Mouse (Mus musculus) spleen, adult 2 months (tissue): ENCODE data around the gene Pfkfb3. TPM values are rescaled to one million over a fixed set of nuclear protein-coding genes. Genes with fewer than 3 reads are reported as not detected.

Experiments
- DNase-seq, 2 experiments: peaks; one replicate each; pipeline versions ENCODE4 v3.0.0 to v3.0.0-alpha.2; 2012 to 2021; ENCODE audit warnings: low spot score in 2 of 2, low read depth in 1 of 2
- H3K27ac ChIP-seq: fragments of 200-500 bp; 2 replicates; pipeline ENCODE4 v1.5.1; 2012; ENCODE audit warnings: low read length, inconsistent platforms; ENCODE audit not compliant: insufficient read depth
- H3K27me3 ChIP-seq: fragments of 200-500 bp; 2 replicates; pipeline ENCODE4 v1.6.1; 2012; ENCODE audit warnings: mild to moderate bottlenecking, moderate library complexity, low read length, inconsistent platforms; ENCODE audit not compliant: control insufficient read depth, insufficient read depth
- H3K36me3 ChIP-seq: fragments of 200-500 bp; 2 replicates; pipeline ENCODE4 v1.6.1; 2012; ENCODE audit warnings: mild to moderate bottlenecking, low read length, inconsistent platforms; ENCODE audit not compliant: control insufficient read depth, insufficient read depth
- H3K4me1 ChIP-seq: fragments of 200-500 bp; 2 replicates; pipeline ENCODE4 v1.6.1; 2011; ENCODE audit warnings: inconsistent platforms; ENCODE audit not compliant: control insufficient read depth, insufficient read depth, insufficient read length
- H3K4me3 ChIP-seq: fragments of 200-500 bp; 2 replicates; pipeline ENCODE4 v1.5.1; 2011; ENCODE audit warnings: mild to moderate bottlenecking, inconsistent platforms; ENCODE audit not compliant: insufficient read depth, insufficient read length; ENCODE audit errors: extremely low read depth
- CTCF ChIP-seq: fragments of 200-500 bp; IDR thresholded peaks from 2 replicates; pipeline ENCODE4 v1.5.1; 2011; ENCODE audit warnings: mild to moderate bottlenecking, inconsistent platforms; ENCODE audit not compliant: insufficient read depth, insufficient read length, insufficient replicate concordance; ENCODE audit errors: extremely low read depth
- POLR2A ChIP-seq: fragments of 200-500 bp; IDR thresholded peaks from 2 replicates; pipeline ENCODE4 v1.6.1; 2011; ENCODE audit warnings: low read depth, low read length, inconsistent platforms
- WGBS: fragments of 180-500 bp; shearing (Covaris S2); methylation state at CpG from one replicate; pipeline ENCODE4 v1.1.7; 2018; 5-methylcytosine and 5-hydroxymethylcytosine counted together
- polyA plus RNA-seq: library from polyadenylated mRNA; depleted of rRNA; stranded (reverse); fragments of >200 nt; gene quantifications from 2 replicates; pipeline ENCODE4 v1.2.3, GENCODE M21; 2012

Gene Pfkfb3
- polyA plus RNA-seq, 1 experiment = 22.0 TPM

DNA sequence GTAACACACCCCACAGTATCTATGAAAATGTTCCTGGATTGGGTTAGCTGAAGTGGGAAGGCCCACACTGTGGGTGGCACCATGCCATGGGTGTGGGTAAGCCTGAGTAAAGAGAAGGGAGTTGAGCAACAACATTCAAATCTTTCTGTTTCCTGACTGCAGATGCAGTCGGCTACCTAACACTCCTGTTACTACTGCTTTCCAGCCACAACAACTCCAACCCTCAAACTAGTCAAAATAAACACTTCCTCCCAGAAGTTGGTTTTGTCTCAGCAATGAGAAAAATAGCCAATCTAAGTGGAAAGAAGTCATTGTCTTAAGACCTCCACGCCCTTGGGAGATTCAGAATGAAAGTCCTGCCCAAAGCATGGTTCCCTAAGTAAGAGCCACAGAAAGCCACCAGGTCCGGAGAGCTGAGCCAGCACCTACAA is 57.3 kb downstream of the Pfkfb3 start:
- H3K4me1 ChIP-seq = peaks cover 13% of the 10 kb centered on the region; the same call in 1 of the 2 replicates
- WGBS = 58% methylated on average over 3 of the region's 3 CpGs
- TF ChIP-seq POLR2A = no peak
- TF ChIP-seq CTCF = no peak
- no peaks in the 10 kb centered on the region for H3K27me3 ChIP-seq
- no peak overlapping the region for H3K4me3 ChIP-seq
- DNase-seq = no peak
- H3K36me3 ChIP-seq = peaks cover 3% of the 10 kb centered on the region
- no peak overlapping the region for H3K27ac ChIP-seq

DNA sequence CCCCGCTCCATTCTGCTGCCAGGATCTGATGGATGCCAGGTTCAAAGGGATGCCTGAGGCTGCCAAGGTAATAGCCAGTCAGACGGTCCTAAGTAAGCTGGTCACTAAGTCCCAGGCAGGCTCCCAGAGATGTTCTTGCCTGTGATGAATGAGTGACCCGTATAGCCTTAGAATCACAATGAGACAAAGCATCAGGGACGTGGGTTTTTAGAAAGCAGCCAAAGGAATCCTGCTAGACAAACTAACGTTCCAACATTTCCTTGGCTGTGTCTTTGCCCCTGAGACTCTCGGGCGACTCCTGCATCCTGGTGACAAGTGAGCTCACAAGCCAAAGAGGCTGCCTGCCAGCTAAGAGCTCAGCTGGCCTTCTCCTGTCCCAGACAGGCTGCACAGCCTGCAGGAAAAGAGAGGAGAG is 59.0 kb downstream of the Pfkfb3 start:
- peaks cover 21% of the 10 kb centered on the region; the same call in 1 of the 2 replicates for H3K4me1 ChIP-seq
- no peak overlapping the region for H3K27ac ChIP-seq
- 93% methylated on average over 7 of the region's 7 CpGs for WGBS
- H3K27me3 ChIP-seq = no peaks in the 10 kb centered on the region
- peaks cover 6% of the 10 kb centered on the region for H3K36me3 ChIP-seq
- no peak overlapping the region for H3K4me3 ChIP-seq
- TF ChIP-seq CTCF = no peak
- no peak for TF ChIP-seq POLR2A
- DNase-seq = no peak

DNA sequence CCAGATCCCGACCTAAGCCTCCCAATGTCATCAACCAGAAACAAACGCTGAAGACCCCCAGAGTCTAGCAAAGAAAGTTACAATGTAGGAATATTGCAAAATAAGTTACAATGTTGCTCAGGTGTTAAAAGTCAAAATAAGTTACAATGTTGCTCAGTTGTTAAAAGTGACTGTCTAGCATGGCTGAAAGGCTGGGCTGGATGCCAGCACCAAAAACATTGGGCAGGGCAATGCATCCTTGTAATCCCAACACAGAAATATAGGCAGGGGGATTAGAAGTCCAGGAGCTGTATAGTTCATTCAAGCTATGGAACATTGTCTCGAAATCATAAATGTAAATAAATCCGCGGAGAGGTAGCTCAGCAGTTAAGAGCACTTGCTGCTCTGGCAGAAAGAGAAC is 61.0 kb downstream of the Pfkfb3 start:
- Histone ChIP-seq H3K27me3 (no peaks in the 10 kb centered on the region), H3K27ac (no peak overlapping the region), H3K4me1 (peaks cover 37% of the 10 kb centered on the region; the same call in 1 of the 2 replicates), H3K36me3 (peaks cover 12% of the 10 kb centered on the region), H3K4me3 (no peak overlapping the region)
- WGBS = 90% methylated on average over 5 of the region's 5 CpGs
- TF ChIP-seq CTCF = no peak
- no peak for TF ChIP-seq POLR2A
- DNase-seq = no peak

DNA sequence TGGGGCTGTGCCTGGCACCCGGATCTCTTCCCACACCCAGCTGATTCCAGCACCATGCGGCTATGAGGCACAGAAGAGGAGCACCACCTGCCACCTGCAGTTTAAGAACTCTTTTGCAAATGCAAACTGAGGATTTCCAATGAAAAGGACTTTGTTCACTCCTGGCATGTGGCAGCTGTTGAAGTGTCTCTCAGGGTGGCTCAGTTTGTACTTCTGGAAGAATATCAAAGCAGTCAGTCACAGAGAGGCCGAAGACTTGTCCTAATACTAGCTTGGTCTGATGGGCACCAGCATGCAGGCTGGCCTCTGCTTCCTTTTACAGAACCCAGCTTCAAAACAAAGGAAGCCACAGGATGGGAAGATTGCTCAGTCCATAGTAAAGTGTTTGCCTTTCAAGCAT is 62.4 kb downstream of the Pfkfb3 start:
- 78% methylated on average over 3 of the region's 3 CpGs for WGBS

DNA sequence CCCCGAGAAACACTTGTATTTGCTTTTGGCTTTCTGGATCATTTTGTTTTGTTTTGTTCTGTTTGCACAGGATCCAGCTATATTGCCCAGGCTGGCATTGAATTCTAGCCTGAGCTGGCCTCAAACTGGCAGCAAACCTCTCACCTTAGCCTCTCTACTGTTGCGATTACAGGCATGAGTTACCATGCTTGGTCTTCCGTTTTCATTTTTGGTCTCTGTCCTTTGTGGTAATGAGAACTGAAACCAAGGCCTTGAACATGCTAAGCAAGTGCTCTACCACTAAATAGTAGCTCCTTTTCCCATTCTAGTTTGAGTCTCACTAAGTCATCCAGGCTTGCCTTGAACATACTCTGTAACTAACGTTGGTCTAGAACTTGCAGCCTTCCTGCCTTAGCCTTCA is 63.3 kb downstream of the Pfkfb3 start:
- WGBS = 48% methylated on average over 4 of the region's 4 CpGs
- H3K4me1 ChIP-seq = peaks cover 34% of the 10 kb centered on the region; the same call in 1 of the 2 replicates
- no peak overlapping the region for H3K4me3 ChIP-seq
- H3K27me3 ChIP-seq = no peaks in the 10 kb centered on the region
- H3K27ac ChIP-seq = peak overlapping the region; percentile 65
- DNase-seq = peak in 1 of 2 experiments; percentile 20
- no peak for TF ChIP-seq POLR2A
- TF ChIP-seq CTCF = no peak
- H3K36me3 ChIP-seq = peaks cover 21% of the 10 kb centered on the region

More for the DNA sequence above, 62.4 kb downstream of the Pfkfb3 start:
- H3K27me3 ChIP-seq = no peaks in the 10 kb centered on the region
- DNase-seq = no peak
- TF ChIP-seq POLR2A (no peak), CTCF (no peak)
- peaks cover 12% of the 10 kb centered on the region for H3K36me3 ChIP-seq
- H3K27ac ChIP-seq = peak overlapping the region; percentile 59
- H3K4me1 ChIP-seq = peaks cover 34% of the 10 kb centered on the region; the same call in 1 of the 2 replicates
- H3K4me3 ChIP-seq = no peak overlapping the region

DNA sequence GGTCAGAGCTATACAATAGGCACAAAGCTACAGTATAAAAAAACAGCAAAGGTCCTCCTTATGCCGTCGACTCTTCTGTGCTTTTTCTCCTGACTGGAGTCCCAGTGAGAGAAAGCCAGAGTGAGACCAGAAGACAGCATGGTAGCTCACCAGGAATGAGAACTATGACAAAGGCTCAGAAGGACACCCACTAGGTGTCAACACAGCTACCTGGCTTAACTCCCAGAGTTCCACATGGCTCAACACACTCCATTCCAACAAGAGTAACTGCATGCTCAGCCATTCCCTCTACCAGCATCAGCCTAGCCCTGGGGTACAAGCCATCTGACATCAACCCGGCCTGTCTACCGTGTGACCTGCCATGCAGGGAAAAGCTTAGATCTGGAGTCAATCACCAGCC is 70.7 kb downstream of the Pfkfb3 start:
- TF ChIP-seq POLR2A (no peak), CTCF (no peak)
- Histone ChIP-seq H3K27me3 (no peaks in the 10 kb centered on the region), H3K36me3 (peaks cover 56% of the 10 kb centered on the region), H3K4me3 (no peak overlapping the region), H3K4me1 (peaks cover 3% of the 10 kb centered on the region; the same call in 1 of the 2 replicates), H3K27ac (no peak overlapping the region)
- WGBS = 94% methylated on average over 4 of the region's 4 CpGs
- DNase-seq = no peak

DNA sequence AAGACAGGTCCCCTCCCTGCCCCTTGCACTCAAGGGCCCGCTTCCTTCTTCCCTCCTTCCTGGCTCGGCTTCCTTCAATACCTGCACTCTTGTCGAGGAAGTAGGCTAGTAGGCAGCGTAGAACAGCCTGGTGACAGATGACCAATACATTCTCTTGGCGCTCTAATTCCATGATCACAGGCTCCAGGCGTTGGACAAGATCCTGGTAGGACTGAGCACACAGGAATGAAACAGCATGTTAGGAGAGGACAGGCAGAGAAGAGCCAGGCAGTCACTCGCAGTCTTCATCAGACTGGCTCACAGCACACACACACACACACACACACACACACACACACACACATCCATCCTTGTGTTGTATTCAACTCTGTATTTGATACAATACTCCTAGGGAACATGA is 71.5 kb downstream of the Pfkfb3 start:
- H3K27me3 ChIP-seq = no peaks in the 10 kb centered on the region
- no peak overlapping the region for H3K27ac ChIP-seq
- H3K4me1 ChIP-seq = no peaks in the 10 kb centered on the region
- H3K36me3 ChIP-seq = peaks cover 56% of the 10 kb centered on the region
- 91% methylated on average over 7 of the region's 7 CpGs for WGBS
- no peak for DNase-seq
- H3K4me3 ChIP-seq = no peak overlapping the region
- TF ChIP-seq POLR2A (no peak), CTCF (no peak)

DNA sequence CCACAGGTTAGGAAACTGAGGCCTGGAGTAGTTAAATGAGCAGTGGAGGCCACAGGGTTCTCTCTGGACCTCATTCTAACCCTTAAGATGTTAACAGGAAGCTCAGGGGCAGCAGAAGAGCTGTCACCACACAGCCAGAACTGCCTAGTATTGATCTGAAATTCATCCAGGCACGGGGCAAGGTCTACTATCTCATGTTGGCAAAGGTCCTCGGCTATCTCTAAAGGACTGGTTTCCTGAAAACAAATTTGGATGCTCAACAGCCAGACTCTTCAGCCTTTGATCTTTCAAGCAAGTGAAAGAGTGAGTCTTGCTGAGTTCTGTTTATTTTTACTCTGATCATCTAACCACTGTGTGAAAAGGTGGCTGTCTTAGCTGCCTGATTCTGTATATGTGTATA is 74.9 kb downstream of the Pfkfb3 start:
- Histone ChIP-seq H3K4me3 (no peak overlapping the region), H3K27ac (no peak overlapping the region), H3K4me1 (no peaks in the 10 kb centered on the region), H3K27me3 (no peaks in the 10 kb centered on the region), H3K36me3 (peaks cover 54% of the 10 kb centered on the region)
- WGBS = 65% methylated on average over 2 of the region's 2 CpGs
- no peak for DNase-seq
- TF ChIP-seq CTCF (no peak), POLR2A (no peak)
